Mouse (Mus musculus) embryonic facial prominence, embryonic 13.5 days (tissue): Measurements from ENCODE around the gene Fancg. TPM values are rescaled to one million over a fixed set of nuclear protein-coding genes. Genes with fewer than 3 reads are reported as not detected.

ENCODE experiments used
- ATAC-seq: fragments of 200-750 bp; cut with Nextera tagmentation; 2 replicates; pipeline ENCODE4 v1.8.0; 2017; ENCODE audit warnings: low read depth; ENCODE audit not compliant: insufficient number of reproducible peaks, insufficient read depth, low FRiP score, low TSS enrichment
- H3K27ac ChIP-seq: fragments of 300-500 bp; sonication (generic); 2 replicates; pipeline ENCODE4 v1.5.1; 2015; ENCODE audit warnings: moderate library complexity, mild to moderate bottlenecking, inconsistent platforms
- H3K27me3 ChIP-seq: fragments of 300-500 bp; sonication (generic); 2 replicates; pipeline ENCODE4 v1.6.1; 2015; ENCODE audit warnings: mild to moderate bottlenecking, inconsistent platforms
- H3K36me3 ChIP-seq: fragments of 300-500 bp; sonication (generic); 2 replicates; pipeline ENCODE4 v1.6.1; 2015; ENCODE audit warnings: mild to moderate bottlenecking, inconsistent platforms
- H3K4me1 ChIP-seq: fragments of 300-500 bp; sonication (generic); 2 replicates; pipeline ENCODE4 v1.6.1; 2015; ENCODE audit warnings: inconsistent platforms
- H3K4me2 ChIP-seq: fragments of 300-500 bp; sonication (generic); 2 replicates; pipeline ENCODE4 v1.6.1; 2015; ENCODE audit warnings: moderate library complexity, mild to moderate bottlenecking, inconsistent platforms
- H3K4me3 ChIP-seq: fragments of 300-500 bp; sonication (generic); 2 replicates; pipeline ENCODE4 v1.5.1; 2015; ENCODE audit warnings: mild to moderate bottlenecking, inconsistent platforms
- H3K9ac ChIP-seq: fragments of 300-500 bp; sonication (generic); 2 replicates; pipeline ENCODE4 v1.6.1; 2015; ENCODE audit warnings: mild to moderate bottlenecking, inconsistent platforms
- H3K9me3 ChIP-seq: fragments of 300-500 bp; sonication (generic); 2 replicates; pipeline ENCODE4 v1.6.1; 2016; ENCODE audit warnings: inconsistent platforms
- WGBS: fragments of 180-500 bp; shearing (Covaris S2); methylation state at CpG from one replicate; pipeline ENCODE4 v1.1.7; 2015; ENCODE audit warnings: mixed read lengths; 5-methylcytosine and 5-hydroxymethylcytosine counted together
- polyA plus RNA-seq: library from polyadenylated mRNA; unstranded; fragments of >200 nt; fragmentation: Nextera tagmentation; extraction: Ambion mirVana; gene quantifications from 2 replicates; pipeline ENCODE4 v1.2.1, GENCODE M21; 2015

Gene Fancg
- polyA plus RNA-seq, 1 experiment from 2014 or later = 26.6 TPM

DNA sequence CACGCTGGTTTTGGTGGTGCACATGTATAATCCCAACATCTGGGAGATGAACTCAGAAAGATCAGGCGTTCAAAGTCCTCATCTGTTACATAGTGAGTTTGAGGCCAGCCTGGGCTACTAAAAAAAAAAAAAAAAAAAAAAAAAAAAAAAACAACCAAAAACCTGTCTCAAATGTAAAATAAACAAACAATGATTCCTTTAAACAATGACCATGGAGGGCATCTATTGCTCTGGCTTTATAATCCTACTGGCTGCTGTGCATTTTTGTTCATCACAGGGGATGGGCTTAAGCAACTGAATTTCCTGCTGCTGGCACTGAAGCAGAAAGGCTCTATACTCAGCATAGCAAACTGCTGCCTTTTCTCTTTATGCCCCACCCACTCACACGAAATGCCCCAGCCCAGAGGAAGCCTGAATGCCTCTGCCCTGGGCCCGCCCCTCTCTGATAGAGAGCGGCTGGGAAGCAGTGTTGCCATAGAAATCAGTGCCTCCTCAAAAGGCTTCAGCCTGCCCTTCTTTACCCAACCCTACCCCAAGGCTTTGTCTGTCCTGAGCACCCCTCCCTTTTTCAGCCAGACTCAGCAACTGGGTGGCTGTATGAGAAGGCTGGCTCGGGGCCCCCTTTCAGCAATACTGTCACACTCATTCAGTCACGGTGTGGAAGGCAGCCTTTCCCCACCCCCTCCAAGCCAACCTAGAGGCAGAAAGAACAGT lies 33.5 kb upstream of the Fancg start:
- 18% methylated on average over 7 of the region's 7 CpGs for WGBS
- H3K4me3 ChIP-seq = peak overlapping the region; percentile 60
- H3K4me1 ChIP-seq = peaks cover 31% of the 10 kb centered on the region

DNA sequence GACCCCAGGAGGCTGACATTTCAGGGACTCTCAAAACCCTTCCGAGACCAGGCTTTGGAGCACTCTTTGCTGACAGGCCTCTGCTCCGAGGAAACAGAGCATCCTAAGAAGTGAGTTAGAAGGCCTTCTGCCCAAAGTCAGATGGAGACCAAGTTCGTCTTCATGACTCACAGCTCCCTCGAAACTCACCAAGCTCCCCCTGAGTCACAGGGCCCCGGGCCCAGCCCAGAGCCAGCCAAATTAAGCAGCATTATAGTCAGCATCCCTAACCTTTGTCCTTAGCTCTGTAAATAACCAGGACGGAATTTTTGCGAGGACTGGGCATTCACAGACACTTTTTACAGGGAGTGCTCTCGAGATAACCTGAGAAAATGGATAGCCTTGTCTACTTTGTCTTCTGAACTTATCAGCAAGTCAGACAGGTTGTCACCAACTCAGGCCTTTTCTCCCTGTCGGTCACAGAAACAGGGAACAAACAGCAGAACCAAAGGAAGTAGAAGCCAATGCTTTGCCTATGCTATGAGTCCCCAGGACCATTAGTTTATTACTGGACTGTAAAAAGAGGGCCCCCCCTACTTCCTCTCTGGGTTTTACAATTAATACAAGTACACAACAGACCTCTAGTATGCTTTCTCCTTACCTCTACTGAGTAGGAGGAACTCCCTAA lies 30.7 kb upstream of the Fancg start:
- no peak overlapping the region for H3K4me3 ChIP-seq
- H3K27me3 ChIP-seq = no peaks in the 10 kb centered on the region
- no peaks in the 10 kb centered on the region for H3K9me3 ChIP-seq
- ATAC-seq = no peak
- peaks cover 33% of the 10 kb centered on the region for H3K4me1 ChIP-seq
- no peak overlapping the region for H3K9ac ChIP-seq
- 0 out of 2 replicates have a peak overlapping the region, but pooled peaks have one; percentile 81 for H3K4me2 ChIP-seq
- H3K36me3 ChIP-seq = peaks cover 11% of the 10 kb centered on the region
- 0 out of 2 replicates have a peak overlapping the region, but pooled peaks have one; percentile 22 for H3K27ac ChIP-seq
- WGBS = 79% methylated on average over 9 of the region's 9 CpGs

More for the DNA sequence above, 33.5 kb upstream of the Fancg start:
- Histone ChIP-seq H3K36me3 (no peaks in the 10 kb centered on the region), H3K9me3 (no peaks in the 10 kb centered on the region), H3K9ac (peak overlapping the region; percentile 67), H3K4me2 (peak overlapping the region; percentile 82), H3K27me3 (no peaks in the 10 kb centered on the region), H3K27ac (peak overlapping the region; percentile 81)
- no peak for ATAC-seq

DNA sequence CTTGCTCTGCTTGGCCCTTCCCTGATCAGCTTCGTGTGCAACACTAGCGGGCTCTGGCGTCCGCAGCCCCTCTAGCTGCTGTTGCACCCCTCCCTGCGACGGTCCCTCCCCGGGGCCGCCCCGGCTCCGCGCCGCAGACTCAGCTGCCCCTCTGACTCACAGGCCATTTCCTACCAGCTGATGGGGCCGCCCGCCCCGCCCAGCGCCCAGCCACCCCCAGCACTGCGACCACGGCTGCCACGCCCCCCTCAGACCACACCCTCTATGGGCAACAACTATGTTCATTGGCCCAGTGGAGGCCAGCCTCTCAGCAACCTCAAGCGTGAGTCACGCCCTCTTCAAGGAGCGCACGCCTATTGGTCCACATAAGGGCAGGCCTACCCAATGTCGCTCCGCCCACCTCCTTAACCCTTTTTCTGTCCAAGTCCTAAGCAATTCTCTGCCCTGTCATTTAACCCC lies 29.8 kb upstream of the Fancg start:
- Histone ChIP-seq H3K36me3 (peaks cover 20% of the 10 kb centered on the region), H3K4me3 (peak overlapping the region; percentile 77), H3K27ac (peak overlapping the region; percentile 84), H3K9me3 (no peaks in the 10 kb centered on the region), H3K9ac (peak overlapping the region; percentile 83), H3K27me3 (no peaks in the 10 kb centered on the region), H3K4me2 (peak overlapping the region; percentile 81), H3K4me1 (peaks cover 32% of the 10 kb centered on the region)
- ATAC-seq = peak; percentile 98
- WGBS = under 1% methylated on average over 25 of the region's 25 CpGs

DNA sequence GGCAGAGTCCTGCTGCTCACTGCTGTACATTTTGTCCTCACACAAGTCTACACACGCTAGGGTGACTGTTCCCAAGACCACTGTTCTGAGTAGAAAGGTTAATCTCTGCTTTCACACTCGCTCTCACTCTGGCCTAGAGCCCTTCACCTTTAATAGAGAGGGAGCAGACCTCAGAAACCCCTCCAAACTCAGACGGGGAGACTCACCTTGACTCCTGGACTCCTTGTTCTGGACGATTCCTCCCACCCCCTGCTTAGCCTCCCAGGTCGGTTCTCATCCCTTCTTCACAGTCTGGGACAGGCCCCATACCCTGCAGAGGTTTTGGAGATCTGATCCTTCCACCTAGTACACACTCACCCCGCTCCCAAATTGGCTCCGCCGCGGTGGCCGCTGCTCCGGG lies 29.3 kb upstream of the Fancg start:
- peaks cover 25% of the 10 kb centered on the region for H3K36me3 ChIP-seq
- no peak; the same call in 1 of the 2 replicates for ATAC-seq
- peak overlapping the region; percentile 81 for H3K4me2 ChIP-seq
- H3K27ac ChIP-seq = peak overlapping the region; percentile 84
- H3K27me3 ChIP-seq = no peaks in the 10 kb centered on the region
- H3K9me3 ChIP-seq = no peaks in the 10 kb centered on the region
- H3K4me3 ChIP-seq = peak overlapping the region; percentile 77
- peak overlapping the region; percentile 83 for H3K9ac ChIP-seq
- H3K4me1 ChIP-seq = peaks cover 27% of the 10 kb centered on the region
- WGBS = 2% methylated on average over 11 of the region's 11 CpGs

DNA sequence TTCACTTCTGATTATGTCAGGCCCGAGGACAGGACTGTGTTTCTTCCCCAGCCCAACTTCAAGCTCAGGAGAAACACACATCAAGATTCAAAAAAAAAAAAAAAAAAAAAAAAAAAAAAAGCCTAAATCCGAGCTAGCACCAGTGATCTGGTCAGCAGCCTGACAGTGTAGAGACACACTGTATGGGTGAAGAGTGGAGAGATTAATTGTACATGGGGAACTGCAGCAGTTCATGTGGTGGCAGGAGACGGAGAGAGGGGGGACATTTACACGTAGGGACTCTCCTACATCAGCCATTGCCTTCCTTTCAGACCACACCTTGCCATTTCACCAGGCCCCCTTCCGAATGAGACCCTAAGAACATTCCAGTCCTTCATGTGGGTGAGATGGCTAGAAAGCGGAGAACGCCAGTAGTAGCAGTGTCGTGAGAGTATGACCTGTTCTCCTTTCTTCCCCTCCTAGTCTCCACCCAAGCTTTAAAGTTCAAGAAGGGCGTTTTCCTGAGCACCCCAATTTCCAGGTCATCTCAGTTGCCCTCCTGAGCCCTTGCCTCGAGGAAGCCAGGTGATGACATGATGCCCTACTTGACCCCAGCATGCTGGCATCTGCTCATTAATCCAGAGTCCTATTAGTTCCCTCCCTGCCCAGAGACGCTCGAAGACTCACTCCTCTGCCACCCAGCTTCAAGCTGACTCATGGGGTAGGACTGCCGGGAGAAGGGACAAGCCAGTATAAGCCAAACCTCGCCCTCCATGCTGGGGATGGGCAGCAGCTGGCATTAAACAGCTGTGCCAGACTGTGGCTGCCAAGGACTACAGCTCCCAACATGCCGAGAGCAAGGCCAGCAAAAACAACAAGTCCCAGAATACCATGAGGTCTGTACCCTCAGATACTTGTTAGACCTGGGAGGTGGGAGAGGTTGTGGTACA lies 28.5 kb upstream of the Fancg start:
- 50% methylated on average over 15 of the region's 15 CpGs for WGBS
- H3K4me3 ChIP-seq = peak overlapping the region; percentile 77
- H3K27ac ChIP-seq = peak overlapping the region; percentile 84; the same call in 1 of the 2 replicates
- H3K4me1 ChIP-seq = peaks cover 19% of the 10 kb centered on the region
- H3K4me2 ChIP-seq = peak overlapping the region; percentile 81
- peak overlapping the region; percentile 83 for H3K9ac ChIP-seq
- ATAC-seq = no peak
- H3K36me3 ChIP-seq = peaks cover 33% of the 10 kb centered on the region
- no peaks in the 10 kb centered on the region for H3K9me3 ChIP-seq
- no peaks in the 10 kb centered on the region for H3K27me3 ChIP-seq

DNA sequence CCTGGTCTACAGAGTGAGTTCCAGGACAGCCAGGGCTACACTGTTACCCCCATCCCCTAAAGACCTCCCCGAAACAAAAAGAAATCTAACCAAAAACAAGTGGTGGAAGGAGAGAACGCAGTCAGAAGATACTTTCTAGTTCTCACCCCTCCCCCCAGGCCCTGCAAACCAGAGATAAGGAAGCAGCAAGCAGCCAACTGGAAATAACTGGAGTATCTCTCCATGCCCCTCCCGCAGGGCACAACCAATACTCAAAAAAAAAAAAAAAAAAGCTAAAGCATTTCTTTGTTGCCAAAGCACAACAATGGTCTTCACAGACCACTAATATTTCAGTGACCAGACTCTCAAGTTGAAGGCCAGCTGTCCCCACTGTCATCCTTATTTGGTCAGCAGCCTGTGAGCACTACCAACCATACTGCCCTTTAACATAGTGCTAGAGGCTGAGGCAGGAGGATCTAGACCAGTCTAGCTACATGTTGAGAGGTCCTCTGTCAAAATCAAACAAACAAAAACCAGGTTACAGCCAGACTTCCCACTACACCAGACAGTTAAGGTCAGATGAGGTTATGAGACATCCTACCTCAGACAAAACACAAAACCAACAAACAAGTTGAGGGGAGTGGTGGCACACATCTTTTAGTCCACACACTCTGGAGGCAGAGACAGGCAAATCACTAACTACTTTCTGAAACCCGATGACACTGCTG lies 27.7 kb upstream of the Fancg start:
- WGBS = 67% methylated on average over 4 of the region's 4 CpGs
- Histone ChIP-seq H3K4me2 (no peak overlapping the region), H3K27ac (no peak overlapping the region), H3K36me3 (peaks cover 40% of the 10 kb centered on the region), H3K4me3 (no peak overlapping the region), H3K9me3 (no peaks in the 10 kb centered on the region), H3K4me1 (peaks cover 17% of the 10 kb centered on the region), H3K9ac (no peak overlapping the region), H3K27me3 (no peaks in the 10 kb centered on the region)
- no peak for ATAC-seq

DNA sequence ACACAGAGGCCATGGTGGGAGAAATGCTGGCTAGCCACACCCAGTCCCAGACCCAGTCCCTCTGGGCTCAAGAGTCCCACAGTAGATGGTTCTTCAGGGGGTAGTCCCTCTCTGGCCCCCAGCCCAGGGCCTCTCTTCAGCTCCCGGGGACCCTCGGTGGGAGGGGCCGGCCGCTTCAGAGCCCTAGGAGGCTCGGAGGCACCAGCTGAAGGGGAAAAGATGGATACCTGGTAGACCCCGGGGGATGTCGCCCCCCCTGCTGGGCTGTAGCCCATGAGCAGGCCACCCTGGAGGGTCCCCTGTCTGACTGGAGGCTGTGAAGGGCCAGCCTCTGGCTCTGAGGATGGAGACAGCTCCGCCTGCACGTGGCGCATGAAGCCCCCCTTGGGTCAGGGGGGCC lies 26.1 kb upstream of the Fancg start:
- Histone ChIP-seq H3K9me3 (no peaks in the 10 kb centered on the region), H3K27me3 (no peaks in the 10 kb centered on the region), H3K4me1 (peaks cover 22% of the 10 kb centered on the region), H3K36me3 (peaks cover 45% of the 10 kb centered on the region), H3K27ac (no peak overlapping the region), H3K9ac (no peak overlapping the region), H3K4me2 (no peak overlapping the region), H3K4me3 (no peak overlapping the region)
- WGBS = 89% methylated on average over 10 of the region's 10 CpGs
- no peak for ATAC-seq

DNA sequence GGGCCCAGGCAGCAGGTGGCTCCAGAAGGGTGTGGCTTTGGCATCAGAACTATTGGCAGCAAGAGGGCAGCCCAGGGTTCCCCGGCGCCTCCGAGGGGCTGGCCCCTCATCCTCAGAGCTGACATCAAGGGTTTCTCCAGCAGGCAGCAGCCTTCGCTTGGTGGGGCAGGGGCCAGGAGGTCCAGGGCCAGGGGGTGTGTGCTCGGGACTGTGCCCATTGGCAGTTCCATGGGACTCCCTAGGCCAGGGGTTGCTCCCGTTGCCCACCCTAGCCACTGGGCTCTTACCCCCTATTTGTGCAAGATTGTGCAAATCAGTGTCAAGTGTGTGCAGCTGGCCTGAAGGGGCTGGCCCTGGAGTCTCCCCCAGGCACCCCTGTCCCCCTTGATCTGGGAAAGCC lies 25.5 kb upstream of the Fancg start:
- 91% methylated on average over 6 of the region's 6 CpGs for WGBS
- ATAC-seq = no peak
- H3K4me2 ChIP-seq = no peak overlapping the region
- no peaks in the 10 kb centered on the region for H3K9me3 ChIP-seq
- H3K9ac ChIP-seq = no peak overlapping the region
- no peaks in the 10 kb centered on the region for H3K27me3 ChIP-seq
- H3K27ac ChIP-seq = no peak overlapping the region
- H3K36me3 ChIP-seq = peaks cover 45% of the 10 kb centered on the region
- peaks cover 20% of the 10 kb centered on the region for H3K4me1 ChIP-seq
- H3K4me3 ChIP-seq = no peak overlapping the region

DNA sequence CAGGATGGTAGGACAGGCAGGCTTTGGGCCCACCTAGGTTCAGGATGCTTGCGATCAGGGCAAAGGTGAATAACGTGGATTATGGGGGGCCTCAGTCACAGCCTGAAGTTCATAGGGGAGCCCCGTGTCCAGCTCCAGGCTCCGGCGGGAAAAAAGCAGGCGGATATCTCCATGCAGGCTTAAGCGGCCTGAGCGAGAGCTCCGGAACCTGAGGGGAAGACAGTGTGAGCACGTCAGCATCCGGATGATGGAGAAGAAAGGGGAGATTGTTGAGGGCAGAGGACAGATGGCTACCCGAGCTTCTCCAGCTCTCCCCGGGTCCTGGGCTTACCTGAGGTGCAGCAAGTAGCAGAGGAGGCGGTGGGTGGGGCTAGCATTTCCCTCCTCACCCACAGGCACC lies 23.2 kb upstream of the Fancg start:
- ATAC-seq = no peak
- H3K4me1 ChIP-seq = peaks cover 14% of the 10 kb centered on the region
- peaks cover 60% of the 10 kb centered on the region for H3K36me3 ChIP-seq
- H3K9ac ChIP-seq = no peak overlapping the region
- 86% methylated on average over 14 of the region's 14 CpGs for WGBS
- H3K27ac ChIP-seq = no peak overlapping the region
- no peaks in the 10 kb centered on the region for H3K27me3 ChIP-seq
- no peak overlapping the region for H3K4me2 ChIP-seq
- no peak overlapping the region for H3K4me3 ChIP-seq
- H3K9me3 ChIP-seq = no peaks in the 10 kb centered on the region

DNA sequence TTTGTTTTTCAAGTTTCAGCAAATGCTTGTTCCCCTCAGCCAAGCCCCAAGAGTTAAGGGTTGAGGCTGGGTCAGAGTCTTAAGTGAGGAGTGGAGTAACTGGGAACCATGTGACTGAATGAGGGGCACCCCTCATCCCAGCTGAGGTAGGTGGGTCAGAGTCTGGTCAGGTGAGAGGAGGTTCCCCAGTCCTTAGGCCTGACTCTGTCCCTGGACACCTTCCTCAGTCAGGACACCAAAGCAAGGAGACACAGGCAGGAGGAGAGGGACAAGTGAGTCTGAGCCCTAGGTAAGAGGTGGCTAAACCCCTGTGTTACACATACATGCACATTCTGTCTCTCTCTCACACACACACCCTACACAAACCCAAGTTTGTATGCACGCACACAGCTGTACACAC lies 22.2 kb upstream of the Fancg start:
- Histone ChIP-seq H3K27ac (no peak overlapping the region), H3K4me3 (no peak overlapping the region), H3K4me1 (peaks cover 14% of the 10 kb centered on the region), H3K4me2 (no peak overlapping the region), H3K9ac (no peak overlapping the region), H3K36me3 (peaks cover 70% of the 10 kb centered on the region), H3K27me3 (no peaks in the 10 kb centered on the region), H3K9me3 (no peaks in the 10 kb centered on the region)
- 80% methylated on average over 1 of the region's 1 CpGs for WGBS
- no peak for ATAC-seq
